Mouse (Mus musculus) megakaryocyte, embryonic 14.5 days (primary cell): Measurements from ENCODE around the gene Strbp.

Experiments used
- FLI1 ChIP-seq: IDR thresholded peaks from 2 replicates; pipeline ENCODE4 v1.6.1; 2012; ENCODE audit warnings: low read length, inconsistent platforms, mixed read lengths
- GATA1 ChIP-seq: IDR thresholded peaks from 3 replicates; pipeline ENCODE4 v1.6.1; 2012; ENCODE audit warnings: mixed read lengths, low read length, inconsistent platforms, borderline replicate concordance

DNA sequence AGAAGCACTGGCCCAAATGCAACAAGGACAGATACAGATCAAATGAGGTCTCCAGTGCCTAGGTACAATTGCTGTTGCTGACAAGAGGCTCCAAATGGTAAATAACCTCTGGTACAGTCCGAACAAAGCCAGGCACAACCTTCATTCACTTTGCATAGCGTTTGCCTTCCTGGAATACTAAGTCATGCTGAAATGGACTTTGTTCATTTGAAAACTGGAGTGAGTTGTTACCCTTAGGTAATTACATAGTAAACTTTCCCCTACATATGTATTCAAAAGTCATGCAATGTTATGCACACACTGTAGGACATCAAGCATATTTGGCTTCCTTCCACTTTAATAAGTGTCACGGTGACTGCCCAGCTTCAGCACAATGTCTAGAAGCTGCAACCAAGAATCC is 5.2 kb upstream of the Strbp start:
- no peak for TF ChIP-seq GATA1
- no peak for TF ChIP-seq FLI1
